Mouse (Mus musculus): ENCODE measurements around the gene Lrrc71. TPM values are rescaled to one million over a fixed set of nuclear protein-coding genes. Genes with fewer than 3 reads are reported as not detected.

Gene Lrrc71
- polyA plus RNA-seq, 2 experiments from 2014 or later, result 1.3 to 1.8 TPM

DNA sequence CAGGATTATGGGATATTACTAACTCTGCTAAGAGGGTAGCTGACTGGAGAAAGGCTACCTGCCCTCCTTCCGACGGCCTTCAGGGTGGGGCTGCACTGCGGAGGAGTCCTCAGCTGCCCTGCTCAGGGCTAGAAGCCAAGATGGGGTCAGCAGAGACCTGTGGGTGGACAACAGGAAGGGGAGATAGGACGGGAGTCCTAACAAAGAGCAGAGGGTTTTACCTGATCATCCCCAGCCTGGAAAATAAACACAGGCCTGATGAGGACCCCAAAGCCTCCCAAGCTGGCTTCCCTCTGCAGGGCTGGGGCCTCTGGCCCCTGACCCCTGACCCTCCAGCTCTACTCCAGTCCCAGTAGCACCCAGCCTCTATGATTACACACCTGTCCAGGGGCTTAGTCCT, 14.8 kb upstream of the Lrrc71 start:
- ATAC-seq, result no peak

DNA sequence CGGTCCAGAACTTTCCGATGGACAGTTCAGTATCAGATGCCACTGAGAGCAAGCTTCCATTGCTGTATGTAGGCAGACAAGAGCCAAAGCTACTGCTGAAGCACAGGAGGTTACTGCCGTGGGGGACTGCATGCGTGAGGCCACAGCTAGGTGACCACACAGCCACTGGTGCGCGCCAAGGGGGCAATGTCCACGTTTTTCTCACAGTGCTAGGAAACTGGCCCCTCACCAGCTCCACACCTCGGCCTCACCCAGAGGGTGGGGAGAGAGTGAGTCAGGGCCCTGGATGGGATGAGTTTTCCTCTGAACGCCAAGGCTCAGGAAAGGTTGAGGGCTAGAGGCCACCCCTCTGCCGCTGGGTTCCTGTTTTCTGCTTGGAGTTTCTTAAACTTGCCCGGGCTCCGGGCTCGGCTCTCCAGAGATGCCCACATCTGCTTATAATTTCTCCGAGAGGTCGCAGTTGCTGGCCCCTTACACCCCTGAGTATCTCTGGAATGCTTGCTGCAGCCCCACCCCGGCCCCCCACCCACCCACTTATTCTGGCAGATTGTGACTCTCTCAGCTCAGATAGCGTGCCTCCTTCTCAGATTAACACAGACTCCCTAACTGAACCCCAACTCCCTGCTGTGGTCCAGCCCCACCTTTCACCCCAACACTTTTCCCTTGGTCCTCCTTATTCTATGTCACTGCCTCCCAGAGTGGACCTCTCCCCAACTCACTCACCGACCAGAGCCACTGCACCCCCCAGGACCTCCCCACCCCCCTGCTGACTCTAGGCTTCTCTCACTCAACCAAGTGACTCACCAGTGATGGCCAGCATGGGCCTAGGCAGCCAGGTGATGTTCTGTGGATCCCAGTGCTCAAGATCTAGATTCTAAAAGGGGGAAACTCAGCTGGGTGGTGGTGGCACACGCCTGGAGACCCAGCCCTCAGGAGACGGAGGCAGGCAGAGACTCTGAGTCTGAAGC, 13.3 kb upstream of the Lrrc71 start:
- ATAC-seq, result no peak

GRCm38 (mm10) chr3:87758641-87759040, 10.2 kb upstream of the Lrrc71 start:
- ATAC-seq, result no peak

DNA sequence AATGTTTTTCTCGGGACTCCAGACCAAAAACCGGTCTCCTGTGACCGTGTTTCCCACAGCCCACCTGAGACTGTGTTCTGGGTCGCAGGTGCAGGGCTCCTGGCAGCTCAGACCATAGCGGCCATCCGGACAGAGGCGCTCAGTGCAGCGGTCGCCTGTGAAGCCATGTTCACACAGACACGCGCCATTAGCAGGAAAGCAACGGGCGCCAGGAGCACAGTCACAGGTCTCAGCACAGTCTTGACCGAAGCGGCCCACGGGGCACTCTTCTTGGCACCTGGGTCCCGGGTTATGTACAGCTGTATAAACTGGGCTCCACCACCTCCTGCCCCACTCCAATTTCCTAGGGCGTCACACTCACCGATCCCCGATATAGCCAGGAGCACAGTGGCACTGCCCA, 8.1 kb upstream of the Lrrc71 start:
- ATAC-seq, result no peak

- peak; percentile 77 for ATAC-seq
Measured at GRCm38 (mm10) chr3:87755964-87756363, 7.5 kb upstream of the Lrrc71 start.

- ATAC-seq, result no peak
Measured at GRCm38 (mm10) chr3:87753829-87754228, 5.4 kb upstream of the Lrrc71 start.

GRCm38 (mm10) chr3:87752567-87752966, 4.1 kb upstream of the Lrrc71 start:
- no peak for ATAC-seq

DNA sequence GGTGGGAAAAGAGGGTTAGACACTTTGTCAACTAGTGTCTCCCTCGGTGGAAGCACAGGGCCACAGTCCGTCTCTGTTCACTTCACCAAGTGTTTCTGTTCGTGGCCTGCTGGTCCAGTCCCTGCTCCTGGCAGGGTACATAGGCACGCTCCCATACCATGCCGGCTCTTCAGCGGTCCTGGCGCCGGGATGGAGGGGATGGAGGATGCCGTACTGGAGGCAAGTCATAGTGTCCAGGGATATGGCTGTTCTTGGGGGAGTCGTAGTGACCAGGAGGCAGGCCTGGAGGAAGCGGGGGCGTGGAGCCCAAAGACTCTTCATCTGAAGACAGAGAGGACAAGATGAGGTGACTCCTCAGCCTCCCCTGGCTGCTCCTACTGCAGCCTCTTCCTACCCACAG, 1.6 kb upstream of the Lrrc71 start:
- ATAC-seq, result no peak

- ATAC-seq, result peak; percentile 83
Measured at GRCm38 (mm10) chr3:87749036-87749435, 611 bp upstream of the Lrrc71 start.

GRCm38 (mm10) chr3:87745036-87745659, 3.3 kb downstream of the Lrrc71 start:
- ATAC-seq, result no peak

GRCm38 (mm10) chr3:87743927-87744326, 4.5 kb downstream of the Lrrc71 start:
- ATAC-seq, result peak; percentile 56

- ATAC-seq, result peak; percentile 65
Measured at GRCm38 (mm10) chr3:87742735-87743134, 5.7 kb downstream of the Lrrc71 start.

GRCm38 (mm10) chr3:87742013-87742412, 6.4 kb downstream of the Lrrc71 start:
- no peak for ATAC-seq

DNA sequence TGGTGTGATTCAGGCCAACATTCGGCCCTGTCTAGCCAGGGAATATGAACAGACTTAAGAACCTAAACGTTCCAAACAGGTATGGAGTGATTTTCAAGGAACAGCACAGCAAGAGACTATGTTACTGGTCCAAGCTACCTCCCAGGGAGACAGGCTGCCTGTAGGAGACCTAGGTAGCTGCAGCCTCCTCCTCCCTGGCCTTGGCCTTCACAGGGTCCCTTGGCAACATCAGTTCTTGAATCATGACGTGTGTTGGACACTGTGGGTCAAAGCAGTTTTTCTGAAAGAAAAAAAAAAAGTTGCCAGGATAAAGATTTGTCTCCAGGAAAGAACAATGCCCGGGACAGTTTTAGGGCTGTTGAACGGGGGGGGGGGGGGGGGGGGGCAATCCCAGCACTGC, 9.5 kb downstream of the Lrrc71 start:
- no peak for ATAC-seq

DNA sequence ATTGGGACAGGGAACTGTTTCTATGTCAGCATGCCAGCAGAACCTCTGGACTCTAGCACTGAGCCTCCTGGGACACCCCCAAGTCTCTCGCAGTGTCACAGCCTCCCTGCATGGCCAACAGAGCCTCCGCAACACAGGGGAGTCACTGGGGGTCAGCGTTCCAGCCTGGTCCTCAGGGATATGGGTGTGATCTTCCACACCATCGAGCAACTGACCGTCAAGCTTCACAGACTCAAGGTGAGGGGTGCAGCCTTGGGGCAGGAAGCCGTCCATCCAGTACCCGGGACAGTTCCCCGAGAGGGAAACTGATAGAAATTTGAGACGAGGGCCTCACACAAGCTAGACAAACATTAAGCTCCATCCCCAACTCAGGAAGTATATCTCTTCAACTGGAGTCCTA, 13.1 kb downstream of the Lrrc71 start:
- no peak for ATAC-seq

DNA sequence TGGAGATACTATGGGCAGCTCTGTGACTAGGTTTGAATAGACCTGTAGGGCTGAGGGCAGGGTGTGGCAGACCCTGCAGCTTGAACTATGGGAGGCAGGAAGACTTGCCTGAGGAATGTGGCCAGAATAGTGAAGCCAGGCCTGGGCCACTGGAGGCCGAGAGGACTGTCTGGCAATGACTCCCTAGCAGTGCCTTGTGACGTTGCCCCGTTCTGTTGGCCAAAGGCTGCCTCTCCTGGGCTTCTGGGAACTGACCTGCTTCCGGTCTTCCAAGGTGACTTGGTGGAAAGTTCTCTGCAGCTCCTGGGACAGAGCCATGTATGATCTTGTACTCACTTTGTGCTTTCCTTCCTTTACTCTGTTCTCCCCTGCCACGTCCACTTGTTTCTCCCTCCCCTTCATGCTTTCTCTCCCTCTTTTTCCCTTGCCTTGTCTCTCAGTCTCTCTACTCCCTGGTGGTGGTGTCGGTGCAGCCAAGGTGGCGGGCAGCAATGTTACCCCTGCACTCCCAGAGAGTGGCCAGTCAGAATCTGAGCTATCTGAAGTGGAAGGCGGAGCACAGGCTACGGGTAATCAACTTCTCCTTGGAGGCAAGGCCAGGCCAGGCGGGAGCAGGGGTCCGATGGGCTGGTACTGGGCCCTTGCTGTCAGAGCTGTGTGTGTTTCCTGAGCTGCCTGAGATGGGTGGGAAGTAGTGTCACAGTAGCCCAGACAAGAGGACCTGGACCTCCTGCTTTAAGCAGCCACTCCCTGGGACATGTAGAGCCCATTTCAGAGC, 14.3 kb downstream of the Lrrc71 start:
- no peak for ATAC-seq

GRCm38 (mm10) chr3:87733098-87733497, 15.3 kb downstream of the Lrrc71 start:
- no peak for ATAC-seq

GRCm38 (mm10) chr3:87728696-87729095, 19.7 kb downstream of the Lrrc71 start:
- no peak for ATAC-seq

GRCm38 (mm10) chr3:87726191-87726590, 22.2 kb downstream of the Lrrc71 start:
- ATAC-seq, result no peak

DNA sequence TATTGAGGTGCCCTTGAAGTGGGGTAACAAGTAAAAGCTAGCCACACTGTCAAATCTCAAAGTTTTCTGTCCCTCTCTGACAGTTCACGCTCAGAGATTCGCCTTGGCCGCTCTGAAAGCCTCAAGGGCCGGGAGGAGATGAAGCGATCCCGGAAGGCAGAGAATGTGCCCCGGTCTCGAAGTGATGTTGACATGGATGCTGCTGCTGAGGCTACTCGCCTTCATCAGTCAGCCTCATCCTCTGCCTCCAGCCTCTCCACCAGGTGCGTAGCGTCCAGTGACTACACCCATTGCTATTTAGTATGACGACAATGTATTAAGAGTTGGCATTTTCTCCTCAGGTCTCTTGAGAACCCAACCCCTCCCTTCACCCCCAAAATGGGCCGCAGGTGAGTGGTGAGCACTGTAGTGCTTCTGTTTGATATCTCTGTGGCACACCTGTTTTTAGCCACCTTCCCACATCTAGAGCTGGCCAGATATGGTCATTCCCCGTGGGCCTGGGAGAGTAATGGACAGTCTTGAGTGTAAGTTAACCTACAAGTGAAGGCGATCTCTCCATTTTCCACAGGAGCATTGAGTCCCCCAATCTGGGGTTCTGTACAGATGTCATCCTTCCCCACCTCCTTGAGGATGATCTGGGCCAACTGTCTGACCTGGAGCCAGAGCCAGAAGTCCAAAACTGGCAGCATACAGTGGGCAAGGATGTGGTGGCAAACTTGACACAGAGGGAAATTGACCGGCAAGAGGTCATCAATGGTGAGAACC, 22.8 kb downstream of the Lrrc71 start:
- no peak for ATAC-seq

DNA sequence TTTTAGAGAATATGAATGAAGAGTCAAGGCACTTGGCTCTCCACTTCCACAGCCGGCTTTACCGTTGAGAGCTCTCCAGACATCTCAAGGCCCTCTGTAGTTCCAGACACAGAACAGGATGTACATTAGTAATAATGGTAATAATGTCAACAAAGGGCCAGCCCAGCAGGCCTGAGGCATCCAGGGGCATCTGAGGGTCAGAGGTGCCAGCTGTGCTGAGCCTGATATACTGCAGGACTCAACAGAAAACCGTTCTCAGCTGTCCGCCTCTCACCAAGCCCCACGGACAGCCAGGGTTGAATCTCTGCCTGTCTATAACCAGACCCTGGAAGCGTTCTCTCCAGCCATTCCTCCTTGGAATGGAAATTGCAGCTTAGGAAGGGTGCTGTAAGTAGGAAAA, 23.9 kb downstream of the Lrrc71 start:
- no peak for ATAC-seq

- no peak for ATAC-seq
Measured at GRCm38 (mm10) chr3:87718525-87718924, 29.9 kb downstream of the Lrrc71 start.

Measured in CD4-positive, CD25-positive, alpha-beta regulatory T cell, adult 4 months (primary cell).